Mouse (Mus musculus): ENCODE results near the gene Tbc1d10a.

- TF ChIP-seq CTCF (IDR thresholded peaks at IDR 0.05; ENCODE audit: low read depth, low read length) (no peak), POLR2A (IDR thresholded peaks at IDR 0.05; ENCODE audit: extremely low read depth, insufficient read depth, low read length) (no peak)
These were observed 21.1 kb downstream of the Tbc1d10a start for GRCm38 (mm10) chr11:4207655-4208054.

Measured in liver, adult 2 months (tissue).